ENCODE assay signal across 10 mouse cellular contexts in the genomic region with DNA sequence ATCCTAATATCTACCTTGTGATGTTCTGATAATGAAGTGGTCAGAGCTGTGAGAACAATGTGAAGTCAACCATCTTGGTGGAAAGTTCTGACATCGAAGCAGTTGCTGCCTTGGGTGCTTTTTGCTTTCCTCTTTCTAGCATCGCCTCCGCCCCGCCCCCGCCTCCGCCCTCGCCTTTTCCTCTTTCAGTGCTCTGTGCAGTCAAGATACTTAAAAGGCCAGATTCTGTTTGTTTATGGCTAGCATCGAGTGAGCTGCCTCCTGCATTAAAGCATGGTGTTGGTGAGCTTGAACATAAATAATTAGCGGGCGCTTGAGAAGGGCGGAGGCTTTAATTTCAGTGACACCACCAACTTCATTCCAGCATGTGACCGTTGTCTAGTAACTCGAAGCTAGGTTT.
DNase-seq lines count a peak whose midpoint lies in the region; ATAC-seq and TF ChIP-seq lines count a peak whose summit lies in the region.
"Had no signal": no experiment of that assay in that cellular context is flagged by ENCODE, and none has a peak within 500 bp of the region (broad histone marks: within the 10 kb centered on the region; RNA-seq: fewer than 3 reads in every experiment).

No protein-coding gene starts in this region.

- no peak for TF ChIP-seq CTCF in hindbrain, postnatal 0 days (IDR thresholded peaks at IDR 0.05; ENCODE audit: low read depth)
- TF ChIP-seq CTCF in midbrain, postnatal 0 days (IDR thresholded peaks at IDR 0.05) = no peak

- ATAC-seq in forebrain, embryonic 13.5 days = no peak
- ATAC-seq in hindbrain, postnatal 0 days = no peak
- no peak for ATAC-seq in midbrain, postnatal 0 days (ENCODE audit: low FRiP score)
- no peak for ATAC-seq in granulocyte monocyte progenitor cell, adult 5-6 weeks (replicated peaks; ENCODE audit: poor library complexity, severe bottlenecking)
- ATAC-seq: inflammation-experienced regulatory T-cells, adult 6 months had no signal

- H3K9me3 ChIP-seq in forebrain, embryonic 13.5 days (replicated peaks) = no peaks in the 10 kb centered on the region
- no peaks in the 10 kb centered on the region for H3K9me3 ChIP-seq in hindbrain, postnatal 0 days (ENCODE audit: low read length)
- no peaks in the 10 kb centered on the region for H3K9me3 ChIP-seq in midbrain, postnatal 0 days (ENCODE audit: low read length)

- no peaks in the 10 kb centered on the region for H3K27me3 ChIP-seq in forebrain, embryonic 13.5 days
- H3K27me3 ChIP-seq in hindbrain, postnatal 0 days (ENCODE audit: insufficient read depth, low read length) = no peaks in the 10 kb centered on the region
- no peaks in the 10 kb centered on the region for H3K27me3 ChIP-seq in midbrain, postnatal 0 days (ENCODE audit: insufficient read depth, low read length)

- H3K9ac ChIP-seq in forebrain, embryonic 13.5 days = no peak overlapping the region
- no peak overlapping the region for H3K9ac ChIP-seq in hindbrain, postnatal 0 days (replicated peaks; ENCODE audit: low read length)
- H3K9ac ChIP-seq in midbrain, postnatal 0 days (replicated peaks; ENCODE audit: low read length, poor library complexity, severe bottlenecking) = no peak overlapping the region
- H3K9ac ChIP-seq: liver, embryonic 14.5 days had no signal

- intact Hi-C loops in left cerebral cortex, postnatal 14 days (cut with DNase I) = no loop called here

- peak; percentile 66 for DNase-seq in kidney, postnatal 10 days
- DNase-seq in kidney, postnatal 25 days = no peak
- no peak for DNase-seq in hindbrain, postnatal 0 days (ENCODE audit: low spot score)
- DNase-seq in midbrain, postnatal 0 days (ENCODE audit: low spot score) = no peak
- DNase-seq in left cerebral cortex, postnatal 14 days (ENCODE audit: low spot score in 2 of 2) = no peak
- DNase-seq: thymus, adult 2 months had no signal

- no peak overlapping the region for H3K4me3 ChIP-seq in forebrain, embryonic 13.5 days
- no peak overlapping the region for H3K4me3 ChIP-seq in hindbrain, postnatal 0 days (ENCODE audit: low read length)
- H3K4me3 ChIP-seq in midbrain, postnatal 0 days (ENCODE audit: low read depth, low read length) = no peak overlapping the region

- H3K36me3 ChIP-seq in forebrain, embryonic 13.5 days (ENCODE audit: poor library complexity, severe bottlenecking) = no peaks in the 10 kb centered on the region
- no peaks in the 10 kb centered on the region for H3K36me3 ChIP-seq in hindbrain, postnatal 0 days (ENCODE audit: insufficient read depth, low read length)
- H3K36me3 ChIP-seq in midbrain, postnatal 0 days (ENCODE audit: insufficient read depth, low read length) = no peaks in the 10 kb centered on the region

- 18% methylated on average over 13 of the region's 13 CpGs for WGBS in forebrain, embryonic 13.5 days
- 26% methylated on average over 13 of the region's 13 CpGs for WGBS in hindbrain, postnatal 0 days
- 21% methylated on average over 13 of the region's 13 CpGs for WGBS in midbrain, postnatal 0 days

- H3K27ac ChIP-seq in forebrain, embryonic 13.5 days = peak overlapping the region; percentile 53; the same call in 1 of the 2 replicates
- no peak overlapping the region for H3K27ac ChIP-seq in hindbrain, postnatal 0 days
- H3K27ac ChIP-seq in midbrain, postnatal 0 days (ENCODE audit: low read depth, low read length) = no peak overlapping the region
- H3K27ac ChIP-seq: liver, embryonic 14.5 days had no signal

- peak overlapping the region; percentile 38 for H3K4me2 ChIP-seq in forebrain, embryonic 13.5 days
- H3K4me2 ChIP-seq in hindbrain, postnatal 0 days (ENCODE audit: low read depth, low read length) = peak overlapping the region; percentile 23; the same call in 1 of the 2 replicates
- peak overlapping the region; percentile 20; the same call in 1 of the 2 replicates for H3K4me2 ChIP-seq in midbrain, postnatal 0 days (ENCODE audit: low read depth, low read length, poor library complexity, severe bottlenecking)

- H3K4me1 ChIP-seq in forebrain, embryonic 13.5 days = peaks cover 43% of the 10 kb centered on the region
- H3K4me1 ChIP-seq in hindbrain, postnatal 0 days (ENCODE audit: insufficient read depth, low read length) = peaks cover 7% of the 10 kb centered on the region
- peaks cover 15% of the 10 kb centered on the region; the same call in 1 of the 2 replicates for H3K4me1 ChIP-seq in midbrain, postnatal 0 days (ENCODE audit: insufficient read depth, low read length)
